Mouse (Mus musculus): ENCODE results near the gene Cux2. TPM values are rescaled to one million over a fixed set of nuclear protein-coding genes. Genes with fewer than 3 reads are reported as not detected.
A peak's percentile ranks its signal among the peaks of the same experiment; 100 is the strongest.

Gene Cux2
- polyA plus RNA-seq, 1 experiment from 2014 or later = 3.1 TPM

GRCm38 (mm10) chr5:121836692-121837415 is 213.0 kb downstream of the Cux2 start:
- Histone ChIP-seq H3K4me3 (ENCODE audit: low read depth, low read length) (peak overlapping the region; percentile 87), H3K9me3 (replicated peaks; ENCODE audit: control insufficient read depth, low read length) (no peaks in the 10 kb centered on the region), H3K4me2 (ENCODE audit: low read depth, low read length) (peak overlapping the region; percentile 95), H3K4me1 (ENCODE audit: control insufficient read depth, low read depth, low read length) (peaks cover 64% of the 10 kb centered on the region), H3K36me3 (ENCODE audit: control insufficient read depth, insufficient read depth) (no peaks in the 10 kb centered on the region), H3K27ac (ENCODE audit: low read length) (peak overlapping the region; percentile 92), H3K27me3 (ENCODE audit: control insufficient read depth, insufficient read depth, low read depth, low read length) (peaks cover 9% of the 10 kb centered on the region), H3K9ac (ENCODE audit: low read depth, low read length) (peak overlapping the region; percentile 82)
- ATAC-seq (ENCODE audit: low read depth) = peak; percentile 84
- WGBS (ENCODE audit: insufficient replicate concordance) = under 1% methylated on average over 76 of the region's 77 CpGs

- peak overlapping the region; percentile 92 for H3K27ac ChIP-seq (ENCODE audit: low read length)
- H3K9me3 ChIP-seq (replicated peaks; ENCODE audit: control insufficient read depth, low read length) = no peaks in the 10 kb centered on the region
- WGBS (ENCODE audit: insufficient replicate concordance) = under 1% methylated on average over 51 of the region's 51 CpGs
- H3K9ac ChIP-seq (ENCODE audit: low read depth, low read length) = peak overlapping the region; percentile 82
- H3K4me2 ChIP-seq (ENCODE audit: low read depth, low read length) = peak overlapping the region; percentile 95
- H3K4me3 ChIP-seq (ENCODE audit: low read depth, low read length) = peak overlapping the region; percentile 87
- ATAC-seq (ENCODE audit: low read depth) = peak; percentile 6
- H3K4me1 ChIP-seq (ENCODE audit: control insufficient read depth, low read depth, low read length) = peaks cover 64% of the 10 kb centered on the region
- H3K27me3 ChIP-seq (ENCODE audit: control insufficient read depth, insufficient read depth, low read depth, low read length) = peaks cover 9% of the 10 kb centered on the region
- no peaks in the 10 kb centered on the region for H3K36me3 ChIP-seq (ENCODE audit: control insufficient read depth, insufficient read depth)
These were observed 213.8 kb downstream of the Cux2 start for GRCm38 (mm10) chr5:121835949-121836691.

DNA sequence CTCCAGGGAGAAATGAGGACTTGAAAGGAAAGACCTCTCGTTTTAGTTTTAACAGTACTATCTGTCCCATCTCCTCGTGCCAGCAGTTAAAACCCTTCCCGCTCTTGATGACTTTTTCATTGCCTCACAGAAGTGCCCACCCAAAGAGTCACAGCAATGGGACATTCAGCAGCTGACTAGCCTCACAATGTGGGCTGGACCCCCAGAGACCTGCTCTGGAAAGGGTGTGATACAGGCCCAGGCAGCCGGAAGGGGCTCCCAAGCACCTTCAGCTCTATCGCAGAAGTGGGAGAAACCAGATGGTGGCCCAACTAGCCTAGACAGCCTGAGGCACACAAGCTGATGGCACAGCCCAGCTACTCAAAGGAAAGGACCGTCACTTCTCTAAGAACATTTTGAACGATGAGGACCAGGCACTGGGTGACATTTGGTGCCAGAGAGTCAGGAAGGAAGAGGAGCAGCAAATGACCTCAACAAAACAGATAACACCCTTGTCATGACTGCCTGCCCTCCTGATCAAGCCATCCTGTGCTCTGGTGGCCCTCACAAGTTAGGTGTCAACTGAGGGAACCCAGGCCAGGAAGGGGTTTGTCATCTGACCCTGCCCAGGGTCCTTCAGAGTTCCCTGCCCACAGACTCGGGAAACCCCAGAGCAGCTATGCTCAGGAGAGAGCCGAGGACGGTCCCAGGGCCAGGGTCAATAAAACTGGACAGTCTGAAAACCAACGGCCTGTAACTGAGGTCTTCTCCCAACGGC is 214.7 kb downstream of the Cux2 start:
- Histone ChIP-seq H3K4me2 (ENCODE audit: low read depth, low read length) (peak overlapping the region; percentile 95), H3K36me3 (ENCODE audit: control insufficient read depth, insufficient read depth) (no peaks in the 10 kb centered on the region), H3K9ac (ENCODE audit: low read depth, low read length) (peak overlapping the region; percentile 82), H3K9me3 (replicated peaks; ENCODE audit: control insufficient read depth, low read length) (no peaks in the 10 kb centered on the region), H3K4me1 (ENCODE audit: control insufficient read depth, low read depth, low read length) (peaks cover 64% of the 10 kb centered on the region), H3K27ac (ENCODE audit: low read length) (peak overlapping the region; percentile 92), H3K4me3 (ENCODE audit: low read depth, low read length) (peak overlapping the region; percentile 87), H3K27me3 (ENCODE audit: control insufficient read depth, insufficient read depth, low read depth, low read length) (peaks cover 9% of the 10 kb centered on the region)
- 13% methylated on average over 12 of the region's 12 CpGs for WGBS (ENCODE audit: insufficient replicate concordance)
- ATAC-seq (ENCODE audit: low read depth) = no peak

GRCm38 (mm10) chr5:121834241-121834606 is 215.7 kb downstream of the Cux2 start:
- 37% methylated on average over 7 of the region's 7 CpGs for WGBS (ENCODE audit: insufficient replicate concordance)
- H3K4me2 ChIP-seq (ENCODE audit: low read depth, low read length) = peak overlapping the region; percentile 95
- H3K4me1 ChIP-seq (ENCODE audit: control insufficient read depth, low read depth, low read length) = peaks cover 64% of the 10 kb centered on the region
- peak overlapping the region; percentile 92 for H3K27ac ChIP-seq (ENCODE audit: low read length)
- no peaks in the 10 kb centered on the region for H3K9me3 ChIP-seq (replicated peaks; ENCODE audit: control insufficient read depth, low read length)
- H3K36me3 ChIP-seq (ENCODE audit: control insufficient read depth, insufficient read depth) = no peaks in the 10 kb centered on the region
- ATAC-seq (ENCODE audit: low read depth) = no peak
- peak overlapping the region; percentile 87 for H3K4me3 ChIP-seq (ENCODE audit: low read depth, low read length)
- H3K9ac ChIP-seq (ENCODE audit: low read depth, low read length) = peak overlapping the region; percentile 12; the same call in 1 of the 2 replicates
- peaks cover 8% of the 10 kb centered on the region for H3K27me3 ChIP-seq (ENCODE audit: control insufficient read depth, insufficient read depth, low read depth, low read length)

- peaks cover 3% of the 10 kb centered on the region; the same call in 1 of the 2 replicates for H3K27me3 ChIP-seq (ENCODE audit: control insufficient read depth, insufficient read depth, low read depth, low read length)
- peaks cover 58% of the 10 kb centered on the region for H3K4me1 ChIP-seq (ENCODE audit: control insufficient read depth, low read depth, low read length)
- peak overlapping the region; percentile 87 for H3K4me3 ChIP-seq (ENCODE audit: low read depth, low read length)
- peak overlapping the region; percentile 95 for H3K4me2 ChIP-seq (ENCODE audit: low read depth, low read length)
- H3K9ac ChIP-seq (ENCODE audit: low read depth, low read length) = no peak overlapping the region; the same call in 1 of the 2 replicates
- H3K36me3 ChIP-seq (ENCODE audit: control insufficient read depth, insufficient read depth) = peaks cover 2% of the 10 kb centered on the region
- H3K9me3 ChIP-seq (replicated peaks; ENCODE audit: control insufficient read depth, low read length) = no peaks in the 10 kb centered on the region
- 19% methylated on average over 10 of the region's 10 CpGs for WGBS (ENCODE audit: insufficient replicate concordance)
- H3K27ac ChIP-seq (ENCODE audit: low read length) = peak overlapping the region; percentile 51; the same call in 1 of the 2 replicates
- no peak for ATAC-seq (ENCODE audit: low read depth)
These were observed 216.2 kb downstream of the Cux2 start for GRCm38 (mm10) chr5:121833572-121834240.

DNA sequence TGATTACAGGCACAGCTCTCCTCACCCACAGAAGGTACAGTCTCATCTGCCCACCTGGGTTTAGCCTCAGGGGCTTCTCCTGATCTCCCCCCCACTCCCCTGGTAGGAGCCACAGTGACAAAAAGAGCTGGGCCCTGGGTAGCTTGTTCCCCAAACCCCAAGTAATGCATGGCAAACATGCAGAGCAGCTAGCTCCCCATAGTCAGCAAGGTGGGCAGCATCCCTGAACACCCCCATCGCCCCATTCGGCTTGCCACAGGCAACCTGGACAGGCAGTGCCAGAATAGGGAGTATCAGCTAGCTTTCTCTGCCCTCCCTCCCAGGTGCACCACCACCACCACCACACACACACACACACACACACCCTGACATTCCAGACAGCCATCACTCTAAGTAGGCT is 216.7 kb downstream of the Cux2 start:
- no peaks in the 10 kb centered on the region for H3K9me3 ChIP-seq (replicated peaks; ENCODE audit: control insufficient read depth, low read length)
- peak overlapping the region; percentile 51; the same call in 1 of the 2 replicates for H3K27ac ChIP-seq (ENCODE audit: low read length)
- no peak overlapping the region for H3K9ac ChIP-seq (ENCODE audit: low read depth, low read length)
- no peak for ATAC-seq (ENCODE audit: low read depth)
- H3K27me3 ChIP-seq (ENCODE audit: control insufficient read depth, insufficient read depth, low read depth, low read length) = 0 out of 2 replicates have a peak, but pooled peaks cover 3% of the 10 kb centered on the region
- H3K4me3 ChIP-seq (ENCODE audit: low read depth, low read length) = no peak overlapping the region
- H3K4me1 ChIP-seq (ENCODE audit: control insufficient read depth, low read depth, low read length) = peaks cover 53% of the 10 kb centered on the region
- 69% methylated on average over 2 of the region's 2 CpGs for WGBS (ENCODE audit: insufficient replicate concordance)
- H3K36me3 ChIP-seq (ENCODE audit: control insufficient read depth, insufficient read depth) = peaks cover 8% of the 10 kb centered on the region
- H3K4me2 ChIP-seq (ENCODE audit: low read depth, low read length) = peak overlapping the region; percentile 21; the same call in 1 of the 2 replicates

- H3K9ac ChIP-seq (ENCODE audit: low read depth, low read length) = no peak overlapping the region
- 65% methylated on average over 6 of the region's 6 CpGs for WGBS (ENCODE audit: insufficient replicate concordance)
- H3K4me1 ChIP-seq (ENCODE audit: control insufficient read depth, low read depth, low read length) = peaks cover 47% of the 10 kb centered on the region
- peaks cover 14% of the 10 kb centered on the region for H3K36me3 ChIP-seq (ENCODE audit: control insufficient read depth, insufficient read depth)
- 0 out of 2 replicates have a peak overlapping the region, but pooled peaks have one; percentile 21 for H3K4me2 ChIP-seq (ENCODE audit: low read depth, low read length)
- no peak overlapping the region for H3K27ac ChIP-seq (ENCODE audit: low read length)
- ATAC-seq (ENCODE audit: low read depth) = no peak
- H3K27me3 ChIP-seq (ENCODE audit: control insufficient read depth, insufficient read depth, low read depth, low read length) = 0 out of 2 replicates have a peak, but pooled peaks cover 2% of the 10 kb centered on the region
- H3K4me3 ChIP-seq (ENCODE audit: low read depth, low read length) = no peak overlapping the region
- no peaks in the 10 kb centered on the region for H3K9me3 ChIP-seq (replicated peaks; ENCODE audit: control insufficient read depth, low read length)
These were observed 217.3 kb downstream of the Cux2 start for GRCm38 (mm10) chr5:121832376-121833155.
